Mouse (Mus musculus): ENCODE measurements around the gene Rps27. TPM values are rescaled to one million over a fixed set of nuclear protein-coding genes. Genes with fewer than 3 reads are reported as not detected.
"Not testable (repeated sequence)": the region's sequence is repeated elsewhere in the genome, so short reads cannot be mapped to it uniquely, and the experiment has no call there.

The Rps27 gene
- polyA plus RNA-seq (2015; fragmentation: Nextera tagmentation; extraction: Ambion mirVana): 1,085 and 1,143 TPM in 2 replicates

DNA sequence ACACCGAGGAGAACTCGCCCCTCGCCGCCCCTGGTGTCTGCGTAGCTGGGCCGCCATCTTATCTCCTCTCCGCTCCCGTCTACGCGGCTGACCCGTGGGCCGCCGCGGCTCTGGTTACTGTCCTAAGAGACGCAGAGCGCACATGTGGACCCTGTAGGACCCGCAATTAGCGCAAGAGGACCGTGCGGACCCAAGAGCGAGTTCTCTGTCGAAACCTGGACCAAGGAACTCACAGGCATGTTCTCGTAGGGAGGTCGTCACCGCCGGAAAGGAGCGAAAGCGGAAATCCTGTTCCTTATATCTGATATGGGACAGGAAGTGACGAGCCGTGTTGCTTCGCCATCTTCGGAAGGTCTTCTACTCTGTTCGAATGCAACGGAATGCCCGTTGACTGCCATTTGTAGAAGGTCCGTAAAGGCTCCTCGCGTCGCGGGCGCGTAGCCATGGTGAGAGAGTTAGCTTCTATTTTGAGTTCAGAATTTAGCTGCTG lies at the start of gene Rps27, which contains the start of gene Rab13:
Gene Rps27, minus strand, starts transcription at position 275 of the 490 bp plus-strand sequence.
Gene Rab13, plus strand, starts transcription at position 319 of the 490 bp plus-strand sequence.
- H3K4me2 ChIP-seq (replicated peaks): peak within 1 kb of the TSS; percentile 88
- peak within 1 kb of the TSS; percentile 68 for H3K4me3 ChIP-seq
- no peaks in the 10 kb centered on the region for H3K27me3 ChIP-seq
- peaks cover 28% of the 10 kb centered on the region for H3K4me1 ChIP-seq
- peak; percentile 97 for ATAC-seq (replicated peaks)
- no peaks in the 10 kb centered on the region for H3K9me3 ChIP-seq
- WGBS: under 1% methylated on average over 42 of the region's 42 CpGs
- peak within 1 kb of the TSS; percentile 81 for H3K9ac ChIP-seq (replicated peaks)
- H3K36me3 ChIP-seq: peaks cover 35% of the 10 kb centered on the region
- H3K27ac ChIP-seq (replicated peaks): peak within 1 kb of the TSS; percentile 77

DNA sequence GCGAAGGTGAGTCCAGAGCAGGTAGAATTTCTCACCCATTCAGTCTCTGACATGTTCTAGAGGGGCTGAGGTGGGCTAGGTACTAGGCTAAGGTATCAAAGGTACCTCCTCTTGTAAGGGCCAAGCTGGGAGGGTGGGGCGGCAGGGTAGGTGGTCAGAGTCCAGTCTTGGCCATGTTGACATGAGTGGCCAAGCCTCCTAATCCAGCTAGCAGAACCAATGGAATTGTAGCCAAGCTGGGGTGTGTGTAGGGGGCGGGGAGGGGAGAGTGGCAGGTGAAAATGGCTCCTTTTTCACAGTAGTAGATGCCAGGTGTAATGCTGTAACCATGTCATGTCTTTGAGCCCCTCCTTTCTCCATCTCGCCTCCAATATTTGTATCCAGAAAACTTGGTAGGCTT lies 45.1 kb upstream of the Rps27 start:
- peaks cover 19% of the 10 kb centered on the region for H3K4me1 ChIP-seq
- no peak overlapping the region for H3K4me3 ChIP-seq
- peaks cover 48% of the 10 kb centered on the region for H3K36me3 ChIP-seq
- H3K4me2 ChIP-seq (replicated peaks): no peak overlapping the region
- no peak overlapping the region for H3K9ac ChIP-seq (replicated peaks)
- H3K27me3 ChIP-seq: no peaks in the 10 kb centered on the region
- WGBS: 91% methylated on average over 4 of the region's 4 CpGs
- no peak overlapping the region for H3K27ac ChIP-seq (replicated peaks)
- H3K9me3 ChIP-seq: no peaks in the 10 kb centered on the region
- ATAC-seq (replicated peaks): no peak

DNA sequence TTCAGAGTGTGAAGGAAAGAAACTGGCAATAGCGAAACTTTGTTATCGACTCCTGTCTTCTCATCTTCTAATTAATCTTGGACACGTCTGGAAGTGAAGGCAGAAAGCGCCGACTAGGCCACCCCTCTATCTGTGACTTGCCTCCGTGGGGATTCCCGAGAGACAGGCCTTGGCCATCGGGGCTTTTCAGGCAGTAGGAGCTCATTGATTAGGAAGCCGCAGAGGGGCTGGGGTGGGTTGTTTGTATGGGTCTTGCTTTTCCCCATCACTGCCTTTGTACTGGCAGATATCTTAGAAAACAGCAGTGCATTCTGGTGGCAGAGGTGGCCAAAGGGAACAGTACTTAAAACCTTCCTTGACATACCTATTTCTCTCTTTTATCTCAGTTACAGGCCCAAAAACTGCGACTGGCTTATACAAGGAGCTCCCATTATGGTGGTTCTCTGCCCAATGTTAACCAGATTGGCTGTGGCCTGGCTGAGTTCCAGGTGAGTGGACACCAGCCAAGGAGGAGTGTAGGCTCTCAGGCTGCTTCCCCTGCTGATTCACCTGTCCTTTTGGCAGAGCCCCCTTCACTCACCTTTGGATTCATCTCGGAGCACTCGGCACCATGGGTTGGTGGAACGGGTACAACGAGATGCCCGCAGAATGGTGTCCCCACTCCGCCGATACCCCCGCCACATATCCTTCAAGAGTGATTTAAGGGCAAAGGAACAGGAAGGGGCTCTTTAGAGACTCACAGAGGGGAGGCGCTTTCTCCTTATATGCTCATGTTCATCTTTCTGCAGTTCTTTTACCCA lies 43.5 kb upstream of the Rps27 start:
- no peaks in the 10 kb centered on the region for H3K27me3 ChIP-seq
- H3K9ac ChIP-seq (replicated peaks): no peak overlapping the region
- H3K4me2 ChIP-seq (replicated peaks): no peak overlapping the region
- no peak overlapping the region for H3K27ac ChIP-seq (replicated peaks)
- peaks cover 37% of the 10 kb centered on the region for H3K36me3 ChIP-seq
- H3K9me3 ChIP-seq: no peaks in the 10 kb centered on the region
- H3K4me1 ChIP-seq: peaks cover 19% of the 10 kb centered on the region
- 94% methylated on average over 19 of the region's 19 CpGs for WGBS
- ATAC-seq (replicated peaks): no peak
- H3K4me3 ChIP-seq: no peak overlapping the region

DNA sequence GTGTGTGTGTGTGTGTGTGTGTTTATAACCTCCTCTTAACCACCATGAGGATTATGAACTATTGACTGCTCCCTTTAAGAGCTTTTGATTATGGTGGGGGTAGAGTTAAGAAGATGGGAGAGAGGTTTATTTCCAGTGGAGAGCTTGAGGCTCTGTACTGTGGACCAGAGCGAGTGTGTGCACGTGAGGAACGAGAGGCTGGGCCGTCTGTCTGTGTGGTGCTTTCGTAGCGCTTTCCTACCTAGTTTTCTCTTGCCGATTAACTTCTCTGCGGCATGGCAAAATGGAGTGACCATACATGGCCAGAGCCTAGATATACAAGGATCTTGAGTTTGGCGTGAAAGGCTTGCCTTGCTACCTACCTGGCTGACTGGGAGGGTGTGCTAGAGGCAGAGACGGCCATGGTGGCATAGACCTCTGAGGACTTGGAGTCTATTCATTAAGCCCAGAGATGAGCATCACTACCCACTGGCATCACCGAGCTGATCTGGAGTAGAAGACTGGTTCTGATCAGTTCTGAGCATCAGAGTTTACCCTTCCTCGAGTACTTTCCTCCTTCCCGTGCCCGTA lies 42.4 kb upstream of the Rps27 start:
- Histone ChIP-seq H3K4me3 (0 out of 2 replicates have a peak overlapping the region, but pooled peaks have one; percentile 64), H3K27me3 (no peaks in the 10 kb centered on the region), H3K36me3 (peaks cover 27% of the 10 kb centered on the region), H3K9me3 (no peaks in the 10 kb centered on the region), H3K27ac (replicated peaks) (no peak overlapping the region), H3K4me1 (peaks cover 19% of the 10 kb centered on the region), H3K9ac (replicated peaks) (no peak overlapping the region), H3K4me2 (replicated peaks) (no peak overlapping the region)
- no peak for ATAC-seq (replicated peaks)
- WGBS: 95% methylated on average over 14 of the region's 14 CpGs

DNA sequence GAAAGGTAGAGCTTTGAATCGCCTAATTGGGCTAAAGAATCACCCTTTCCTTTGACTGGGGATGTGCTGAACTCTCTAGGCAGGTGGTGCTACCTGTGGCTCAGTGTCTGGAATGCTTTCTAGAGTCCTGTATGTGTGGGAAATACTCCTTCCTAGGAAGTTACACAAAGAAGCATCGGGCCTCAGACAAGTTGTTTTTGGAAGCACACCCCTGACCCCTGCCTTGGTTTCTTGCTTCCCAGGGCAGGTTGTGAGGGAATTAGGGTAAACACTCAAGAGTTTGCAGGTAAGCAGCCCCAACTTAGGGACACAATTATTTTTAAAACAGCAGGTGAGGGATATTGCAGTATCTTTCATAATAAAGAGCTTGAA lies 41.7 kb upstream of the Rps27 start:
- 0 out of 2 replicates have a peak overlapping the region, but pooled peaks have one; percentile 67 for H3K27ac ChIP-seq (replicated peaks)
- peak overlapping the region; percentile 64 for H3K4me3 ChIP-seq
- H3K4me1 ChIP-seq: peaks cover 19% of the 10 kb centered on the region
- WGBS: 21% methylated on average over 2 of the region's 2 CpGs
- peaks cover 25% of the 10 kb centered on the region for H3K36me3 ChIP-seq
- H3K27me3 ChIP-seq: no peaks in the 10 kb centered on the region
- H3K9ac ChIP-seq (replicated peaks): peak overlapping the region; percentile 76
- no peak for ATAC-seq (replicated peaks)
- peak overlapping the region; percentile 73 for H3K4me2 ChIP-seq (replicated peaks)
- H3K9me3 ChIP-seq: no peaks in the 10 kb centered on the region

DNA sequence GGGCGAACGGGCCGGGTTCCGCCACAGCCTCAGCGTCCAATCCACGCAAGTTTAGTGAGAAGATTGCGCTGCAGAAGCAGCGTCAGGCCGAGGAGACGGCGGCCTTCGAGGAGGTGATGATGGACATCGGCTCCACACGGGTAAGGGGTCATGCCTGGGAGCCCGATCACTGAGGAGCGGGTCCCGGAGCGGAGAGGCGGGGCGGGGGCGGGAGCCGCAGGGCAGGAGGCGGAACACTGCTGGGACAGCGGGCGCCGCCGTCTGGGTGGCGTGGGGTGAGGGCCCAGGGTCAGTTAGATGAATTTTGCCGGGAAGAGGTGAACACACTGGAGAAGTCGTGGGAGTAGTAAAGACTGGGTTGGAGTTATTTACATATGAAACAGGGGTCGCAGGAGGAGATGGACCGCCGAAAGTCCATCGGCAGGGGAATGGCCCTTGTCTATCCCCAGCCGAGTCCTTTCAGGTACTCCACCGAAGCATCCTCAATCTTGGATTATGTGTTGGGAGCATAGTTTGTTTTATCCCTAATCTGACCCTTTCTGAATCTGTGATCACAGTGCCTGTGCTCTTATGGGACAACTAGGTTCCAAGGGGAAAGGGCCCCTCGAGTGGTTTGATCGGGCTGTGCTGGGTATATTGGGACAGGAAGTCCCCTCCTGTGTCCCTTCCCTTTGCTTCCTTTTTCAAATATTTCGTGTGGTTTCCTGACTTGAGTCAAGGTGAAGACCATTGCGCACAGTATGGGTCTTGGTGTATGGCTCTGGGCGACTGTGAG lies 41.2 kb upstream of the Rps27 start:
- Histone ChIP-seq H3K27ac (replicated peaks) (peak overlapping the region; percentile 67), H3K4me1 (peaks cover 20% of the 10 kb centered on the region), H3K9ac (replicated peaks) (peak overlapping the region; percentile 76), H3K4me2 (replicated peaks) (peak overlapping the region; percentile 73), H3K4me3 (peak overlapping the region; percentile 64), H3K27me3 (no peaks in the 10 kb centered on the region), H3K9me3 (no peaks in the 10 kb centered on the region), H3K36me3 (peaks cover 19% of the 10 kb centered on the region)
- ATAC-seq (replicated peaks): peak; percentile 57
- under 1% methylated on average over 41 of the region's 41 CpGs for WGBS

DNA sequence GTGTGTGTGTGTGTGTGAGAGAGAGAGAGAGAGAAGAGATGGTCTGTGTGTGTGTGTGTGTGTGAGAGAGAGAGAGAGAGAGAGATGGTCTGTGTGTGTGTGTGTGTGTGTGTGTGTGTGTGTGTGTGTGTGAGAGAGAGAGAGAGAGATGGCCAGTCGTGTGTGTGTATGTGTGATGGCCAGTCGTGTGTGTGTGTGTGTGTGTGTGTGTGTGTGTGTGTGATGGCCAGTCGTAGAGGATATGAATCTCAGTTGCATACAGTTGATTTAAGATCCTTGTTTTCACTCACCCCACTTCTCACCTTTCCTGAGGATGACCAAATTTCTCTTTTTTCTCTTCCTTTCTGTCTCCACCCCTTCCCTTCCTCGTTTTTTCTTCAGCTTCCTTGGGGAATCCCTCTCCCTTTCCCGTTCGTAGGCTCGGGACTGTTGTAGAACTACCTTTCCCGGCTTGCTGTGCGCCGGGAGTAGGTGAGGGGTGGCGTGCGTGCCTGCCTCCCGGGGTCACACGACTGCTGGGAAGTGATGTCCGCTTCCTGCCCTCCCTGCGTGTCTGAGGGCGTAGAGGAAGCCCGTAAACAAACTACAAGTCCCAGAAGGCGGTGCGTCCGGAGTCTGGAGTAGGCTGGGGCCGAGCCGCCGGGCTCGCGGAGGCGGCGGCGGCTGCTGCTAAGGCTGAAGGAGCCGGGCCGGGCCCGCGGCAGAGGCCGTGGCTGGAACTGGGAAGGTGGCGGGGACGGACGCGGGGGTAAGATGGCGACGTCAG lies 40.4 kb upstream of the Rps27 start, which contains the start of gene Crtc2:
Gene Crtc2, plus strand, starts transcription at position 511 of the 766 bp plus-strand sequence.
- H3K9ac ChIP-seq (replicated peaks): peak within 1 kb of the TSS; percentile 76
- 2% methylated on average over 40 of the region's 40 CpGs for WGBS
- H3K4me3 ChIP-seq: peak within 1 kb of the TSS; percentile 64
- H3K4me2 ChIP-seq (replicated peaks): peak within 1 kb of the TSS; percentile 73
- H3K4me1 ChIP-seq: peaks cover 27% of the 10 kb centered on the region
- peak; percentile 98 for ATAC-seq (replicated peaks)
- H3K27me3 ChIP-seq: no peaks in the 10 kb centered on the region
- peaks cover 11% of the 10 kb centered on the region for H3K36me3 ChIP-seq
- H3K9me3 ChIP-seq: no peaks in the 10 kb centered on the region
- peak within 1 kb of the TSS; percentile 67 for H3K27ac ChIP-seq (replicated peaks)

DNA sequence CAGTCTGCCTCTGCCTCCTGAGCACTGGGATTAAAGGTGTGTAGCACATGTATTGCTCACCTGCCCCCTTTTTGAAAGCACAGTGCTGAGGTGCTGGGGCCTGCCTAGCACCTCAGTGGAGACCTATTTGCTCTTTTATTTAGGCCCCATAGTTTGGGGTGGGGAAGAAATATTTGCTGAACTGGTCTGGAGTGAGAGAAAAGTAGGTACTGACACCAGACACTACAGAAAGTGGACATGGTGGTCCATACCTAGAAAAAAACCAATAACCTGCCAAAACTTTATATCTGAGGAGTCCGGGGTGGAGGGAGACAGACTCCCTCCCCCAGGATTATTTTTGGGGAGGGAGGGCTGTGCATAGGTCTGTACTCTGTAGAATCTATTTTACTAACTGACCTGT lies 39.7 kb upstream of the Rps27 start:
- H3K36me3 ChIP-seq; H3K9me3 ChIP-seq; H3K27me3 ChIP-seq; H3K9ac ChIP-seq (replicated peaks); H3K27ac ChIP-seq (replicated peaks): not testable (repeated sequence)
- H3K4me2 ChIP-seq (replicated peaks): 0 out of 2 replicates have a peak overlapping the region, but pooled peaks have one; percentile 73
- WGBS: 75% methylated on average over 1 of the region's 1 CpGs
- H3K4me1 ChIP-seq: peaks cover 31% of the 10 kb centered on the region
- peak; percentile 1 for ATAC-seq (replicated peaks)
- H3K4me3 ChIP-seq: peak overlapping the region; percentile 64

DNA sequence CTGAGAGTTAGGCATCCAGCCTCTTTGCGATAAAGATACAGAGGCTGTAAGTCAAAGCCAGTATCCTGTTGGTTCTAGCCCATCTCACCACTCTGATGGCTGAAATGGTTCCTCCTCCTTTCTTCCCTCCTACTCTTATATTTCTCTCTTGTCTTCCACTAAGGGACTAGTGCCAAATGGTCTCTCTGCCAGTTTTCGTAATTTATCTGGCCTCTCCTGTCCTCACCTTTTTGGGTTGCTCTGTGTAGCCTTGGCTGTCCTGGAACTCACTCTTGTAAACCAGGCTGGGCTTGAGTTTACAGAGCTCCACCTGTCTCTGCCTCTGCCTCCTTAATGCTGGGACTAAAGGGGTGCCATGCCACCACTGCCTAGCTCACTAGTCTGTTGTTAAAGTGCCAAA lies 39.2 kb upstream of the Rps27 start:
- H3K9ac ChIP-seq (replicated peaks); H3K27ac ChIP-seq (replicated peaks); H3K27me3 ChIP-seq; H3K36me3 ChIP-seq; H3K4me2 ChIP-seq (replicated peaks); ATAC-seq (replicated peaks); H3K9me3 ChIP-seq; H3K4me3 ChIP-seq: not testable (repeated sequence)
- H3K4me1 ChIP-seq: peaks cover 33% of the 10 kb centered on the region
- WGBS: 88% methylated on average over 2 of the region's 2 CpGs

DNA sequence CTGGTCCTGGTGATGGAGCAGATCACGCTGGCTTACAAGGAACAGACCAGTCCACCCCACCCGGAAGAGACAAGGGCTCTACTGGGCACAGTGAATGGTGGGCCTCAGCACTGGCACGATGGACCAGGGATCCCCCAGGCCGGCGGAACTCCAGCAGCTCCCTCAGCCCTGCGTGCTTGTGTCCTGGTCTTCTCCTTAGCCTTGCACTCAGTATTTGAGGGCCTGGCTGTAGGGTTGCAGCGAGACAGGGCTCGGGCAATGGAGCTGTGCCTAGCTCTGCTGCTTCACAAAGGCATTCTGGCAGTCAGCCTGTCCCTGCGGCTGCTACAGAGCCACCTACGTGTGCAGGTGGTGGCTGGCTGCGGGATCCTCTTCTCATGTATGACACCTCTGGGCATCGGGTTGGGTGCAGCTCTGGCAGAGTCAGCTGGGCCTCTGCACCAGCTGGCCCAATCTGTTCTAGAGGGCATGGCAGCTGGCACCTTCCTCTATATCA lies 38.3 kb upstream of the Rps27 start:
- whole genome bisulfite sequencing: 92% methylated on average over 10 of the region's 12 CpGs
- not testable (repeated sequence) for H3K27ac ChIP-seq (replicated peaks); H3K9me3 ChIP-seq; H3K27me3 ChIP-seq; ATAC-seq (replicated peaks); H3K4me2 ChIP-seq (replicated peaks); H3K36me3 ChIP-seq; H3K4me3 ChIP-seq; H3K9ac ChIP-seq (replicated peaks)
- peaks cover 35% of the 10 kb centered on the region for H3K4me1 ChIP-seq

DNA sequence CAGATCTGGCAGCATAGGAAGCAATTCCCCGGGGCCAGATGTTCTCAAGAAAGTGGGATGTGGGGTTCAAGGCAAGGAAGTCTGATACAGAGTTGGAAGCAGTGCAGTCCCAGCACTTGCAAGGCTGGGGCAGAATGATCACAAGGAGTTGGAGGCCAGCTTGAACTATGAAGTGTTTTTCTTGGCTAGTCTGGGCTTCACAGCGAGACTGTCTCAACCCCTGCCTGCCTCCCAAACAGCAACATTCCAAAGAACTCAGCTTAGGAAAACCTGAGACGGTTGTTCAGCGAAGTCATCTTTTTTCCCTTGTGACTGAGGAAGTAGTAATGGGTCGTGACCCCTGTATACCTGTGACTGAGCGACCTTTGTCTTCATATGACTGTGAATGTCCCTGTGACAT lies 37.3 kb upstream of the Rps27 start:
- H3K4me1 ChIP-seq: peaks cover 28% of the 10 kb centered on the region
- H3K4me3 ChIP-seq: no peak overlapping the region
- 88% methylated on average over 6 of the region's 6 CpGs for WGBS
- no peaks in the 10 kb centered on the region for H3K27me3 ChIP-seq
- ATAC-seq (replicated peaks): no peak
- no peak overlapping the region for H3K4me2 ChIP-seq (replicated peaks)
- no peak overlapping the region for H3K9ac ChIP-seq (replicated peaks)
- no peak overlapping the region for H3K27ac ChIP-seq (replicated peaks)
- H3K9me3 ChIP-seq: no peaks in the 10 kb centered on the region
- H3K36me3 ChIP-seq: peaks cover 5% of the 10 kb centered on the region; the same call in 1 of the 2 replicates
